Mouse (Mus musculus) adrenal gland, postnatal 25 days (tissue): ENCODE measurements around the gene Filip1. TPM values are rescaled to one million over a fixed set of nuclear protein-coding genes. Genes with fewer than 3 reads are reported as not detected.

Experiments used
- DNase-seq: peaks from one replicate; pipeline ENCODE4 v3.0.0; 2021; ENCODE audit warnings: mixed read lengths
- total RNA-seq: library from RNA; stranded (reverse); gene quantifications from 2 replicates; pipeline ENCODE4 v1.2.3, GENCODE M21; 2021

Filip1 gene
- total RNA-seq, 1 experiment from 2014 or later, result 108 TPM

DNA sequence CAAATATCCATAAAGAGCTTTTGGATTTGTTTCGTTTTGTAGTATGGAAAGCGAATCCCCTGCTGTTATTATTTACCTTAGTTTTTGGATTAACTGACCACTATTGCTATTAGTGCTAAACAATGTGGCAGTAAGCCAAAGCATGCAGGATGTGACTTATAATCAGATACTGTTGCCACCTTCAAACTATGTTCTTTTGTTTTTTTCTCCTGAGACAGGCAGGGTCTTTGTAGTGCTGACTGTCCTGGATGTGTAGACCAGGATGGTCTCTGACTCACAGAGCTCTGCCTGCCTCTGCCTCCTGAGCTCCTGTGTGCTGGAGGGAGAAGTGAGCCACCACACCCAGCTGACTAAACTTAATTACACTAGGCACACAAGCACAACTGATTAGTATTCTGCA, 33.4 kb downstream of the Filip1 start:
- DNase-seq, result no peak

GRCm38 (mm10) chr9:79978228-79979024, 34.2 kb downstream of the Filip1 start:
- DNase-seq, result no peak

DNA sequence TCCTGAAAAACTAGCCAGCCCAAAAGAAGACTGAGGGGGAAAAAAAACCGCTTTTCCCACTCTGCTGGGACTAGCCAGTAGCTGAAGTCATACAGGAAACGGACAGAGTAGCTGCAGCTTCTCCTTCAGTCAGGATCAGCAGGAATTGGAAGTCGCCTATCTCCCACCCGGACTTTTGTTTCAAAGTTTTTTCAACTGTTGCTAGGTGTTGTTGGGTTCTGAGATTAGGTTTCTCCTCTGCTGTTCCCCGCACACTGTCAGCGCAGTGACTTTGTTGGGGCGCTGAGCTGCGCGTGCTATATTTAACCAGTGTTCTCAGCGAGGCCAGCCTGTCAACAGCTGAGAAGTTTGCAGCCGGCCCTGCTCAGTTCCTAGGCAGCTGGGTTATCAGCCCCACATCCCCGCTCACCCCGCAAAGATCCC, 35.1 kb downstream of the Filip1 start:
- DNase-seq, result peak; percentile 62

GRCm38 (mm10) chr9:79976789-79977188, 35.9 kb downstream of the Filip1 start:
- peak; percentile 45 for DNase-seq

DNA sequence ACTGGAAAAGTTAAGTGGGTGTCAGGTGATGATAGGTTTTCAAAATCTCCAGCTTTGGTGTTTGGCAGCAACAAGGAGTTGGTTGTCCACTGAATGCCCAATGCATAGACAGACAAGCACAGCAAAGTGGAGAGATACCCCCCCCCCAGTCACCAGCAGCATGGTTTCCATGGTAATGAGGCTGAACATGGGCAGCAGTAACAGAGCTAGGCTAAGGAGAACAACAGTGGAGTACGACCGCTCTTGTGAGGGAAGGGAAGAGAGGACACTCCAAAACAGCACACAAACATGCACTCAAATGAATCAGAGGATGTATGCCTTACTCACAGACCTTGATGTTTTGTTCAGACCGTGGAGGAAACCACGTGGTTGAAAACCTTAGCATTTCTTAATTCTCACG, 37.5 kb downstream of the Filip1 start:
- DNase-seq, result no peak

- DNase-seq, result no peak
Measured at GRCm38 (mm10) chr9:79973582-79973981, 39.1 kb downstream of the Filip1 start.

DNA sequence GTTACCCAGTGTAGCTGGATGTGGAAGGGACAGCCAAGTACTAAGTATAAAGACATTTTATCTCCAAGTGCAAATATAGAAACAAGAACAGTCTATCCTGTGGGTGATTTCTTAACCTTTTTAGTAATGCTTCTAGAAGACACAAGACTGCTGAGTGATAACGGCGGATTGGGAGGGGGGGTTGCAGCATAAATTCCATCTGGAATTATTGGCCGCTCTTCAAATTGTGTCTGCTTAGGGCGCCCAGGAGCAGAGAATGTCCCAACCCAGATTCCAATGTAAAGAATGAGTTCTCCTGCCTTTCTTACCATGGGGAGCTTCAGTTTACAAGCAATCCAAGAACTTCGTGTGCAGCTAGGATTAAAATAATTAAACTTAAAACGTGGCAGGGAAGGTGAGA, 39.9 kb downstream of the Filip1 start:
- DNase-seq, result no peak

DNA sequence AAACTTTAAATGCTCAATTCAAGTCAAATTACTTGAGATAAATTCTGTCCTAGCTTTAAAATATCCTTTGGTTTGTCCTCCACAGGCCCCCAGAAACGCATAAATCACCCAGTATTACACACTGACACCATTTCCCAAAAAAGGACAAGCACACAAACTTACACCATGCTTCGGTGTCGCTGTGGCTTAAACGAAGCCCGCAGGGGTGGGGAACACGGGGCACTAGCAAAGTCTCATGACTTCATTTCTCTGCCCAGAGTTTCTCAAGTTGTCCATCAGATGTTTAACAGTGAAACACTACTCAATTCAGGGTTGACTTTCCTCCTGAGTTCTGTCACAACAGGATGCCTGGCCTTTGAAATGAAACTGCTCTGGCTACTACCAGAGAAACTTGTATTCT, 41.0 kb downstream of the Filip1 start:
- DNase-seq, result no peak

DNA sequence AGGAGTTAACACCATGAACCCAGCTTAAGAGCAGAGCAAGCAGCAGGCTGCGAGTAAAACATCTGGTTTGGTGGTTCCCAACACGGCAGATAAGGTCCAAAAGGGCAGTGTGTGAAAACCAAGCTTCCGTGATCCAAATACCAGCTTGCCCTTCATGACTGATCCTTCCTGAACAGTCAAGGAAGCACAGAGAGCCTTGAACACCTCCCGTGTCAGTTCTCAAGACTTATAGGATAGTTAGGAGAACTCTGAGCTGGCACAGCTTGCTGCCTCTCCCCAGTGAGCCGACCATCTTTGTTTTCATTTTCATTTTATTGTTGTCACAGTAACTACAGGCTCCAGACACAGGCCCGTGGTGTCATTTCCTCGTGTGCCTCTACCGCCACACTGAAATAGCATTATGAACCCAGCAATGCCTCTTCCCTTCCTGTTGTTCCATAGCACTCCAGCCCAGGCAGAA, 42.0 kb downstream of the Filip1 start:
- DNase-seq, result no peak

DNA sequence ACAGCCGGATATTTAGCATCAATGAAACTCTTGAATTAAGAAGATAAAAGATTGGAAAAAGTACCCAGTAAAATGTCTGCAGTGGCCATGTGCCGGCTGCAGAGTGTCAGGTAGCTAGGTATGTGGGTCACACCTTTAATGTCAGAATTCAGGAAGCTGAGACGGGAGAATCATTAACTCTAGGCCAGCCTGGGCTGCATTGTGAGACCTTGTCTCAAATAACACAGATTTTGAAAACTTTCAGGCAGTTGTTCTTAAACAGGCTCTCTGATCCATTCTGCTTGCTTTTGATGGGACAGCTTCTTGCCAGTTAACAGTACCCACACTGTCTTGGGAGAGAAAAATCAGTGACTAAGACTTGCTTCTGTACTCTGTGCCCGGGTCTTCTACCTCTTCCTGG, 43.1 kb downstream of the Filip1 start:
- DNase-seq, result no peak

DNA sequence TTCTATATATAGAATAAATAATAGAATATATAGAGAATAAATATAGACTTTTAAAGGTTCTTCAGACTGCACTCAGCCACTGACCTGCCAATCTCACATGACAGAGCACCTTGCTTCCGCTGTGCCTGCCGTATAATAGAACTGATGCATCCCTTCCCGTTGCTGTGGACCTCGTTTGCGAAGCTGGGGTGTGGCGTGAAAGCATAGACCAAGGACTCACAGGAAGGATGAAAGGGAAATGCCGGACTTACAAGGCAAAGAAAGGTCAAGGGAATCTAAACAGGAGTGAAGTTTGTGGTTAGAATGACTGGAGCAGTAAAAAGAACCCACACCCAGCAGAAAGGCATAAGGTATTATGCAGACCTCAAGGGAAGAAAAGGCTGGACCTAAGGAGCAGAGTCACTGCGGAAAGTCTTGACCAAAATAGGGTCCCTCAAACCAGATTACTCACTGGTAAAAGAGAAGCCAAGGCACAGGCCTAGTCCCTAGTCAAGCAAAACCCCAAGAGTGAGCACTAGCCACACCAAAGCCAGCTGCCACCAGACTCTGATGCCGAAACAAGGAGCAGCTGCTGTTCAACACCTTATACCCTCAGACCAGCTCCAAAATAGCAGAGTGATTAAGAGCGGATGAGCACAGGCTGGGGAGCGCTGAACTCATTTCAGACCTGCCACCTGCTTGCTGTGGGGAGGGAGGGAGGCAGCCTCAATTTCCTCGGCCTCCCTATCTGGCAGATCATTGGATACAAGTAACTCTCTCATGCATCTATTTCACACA, 45.8 kb downstream of the Filip1 start:
- DNase-seq, result no peak

DNA sequence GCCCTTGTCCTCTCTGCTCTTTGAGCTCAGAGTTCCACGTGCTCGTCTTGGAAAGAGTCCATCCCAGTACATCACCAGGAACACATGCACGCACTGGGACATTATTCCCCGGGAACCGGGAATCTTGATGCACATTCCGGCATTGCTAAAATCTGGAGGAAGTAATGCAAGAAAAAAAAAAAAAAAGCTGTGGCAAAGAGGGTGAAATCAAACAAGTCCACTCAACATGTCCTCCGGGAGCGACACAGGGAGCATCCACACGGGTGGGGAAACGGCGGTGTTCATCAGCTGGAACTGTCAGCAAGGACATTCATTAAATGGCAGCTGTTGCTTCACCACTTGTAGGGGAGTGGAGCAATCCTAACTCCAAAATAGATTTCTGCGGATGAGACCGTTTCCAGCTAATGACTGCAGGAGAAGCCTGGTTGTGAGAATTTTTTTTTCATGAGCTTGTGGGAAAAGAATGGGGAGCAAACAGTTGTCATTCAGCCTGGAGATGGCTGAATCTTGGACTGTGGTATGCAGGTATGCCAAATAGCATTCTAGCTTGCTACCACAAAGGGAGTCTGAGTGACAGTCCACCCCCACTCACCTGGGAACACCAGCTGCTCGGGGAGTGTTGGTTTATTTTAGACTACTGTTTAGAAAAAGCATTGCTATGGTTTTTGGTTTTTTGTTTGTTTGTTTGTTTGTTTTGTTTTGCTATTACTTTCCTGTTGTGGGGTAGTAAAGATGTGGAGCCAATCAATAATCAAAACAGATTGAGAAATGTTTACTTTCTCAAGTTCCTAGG, 46.9 kb downstream of the Filip1 start:
- DNase-seq, result peak; percentile 38

DNA sequence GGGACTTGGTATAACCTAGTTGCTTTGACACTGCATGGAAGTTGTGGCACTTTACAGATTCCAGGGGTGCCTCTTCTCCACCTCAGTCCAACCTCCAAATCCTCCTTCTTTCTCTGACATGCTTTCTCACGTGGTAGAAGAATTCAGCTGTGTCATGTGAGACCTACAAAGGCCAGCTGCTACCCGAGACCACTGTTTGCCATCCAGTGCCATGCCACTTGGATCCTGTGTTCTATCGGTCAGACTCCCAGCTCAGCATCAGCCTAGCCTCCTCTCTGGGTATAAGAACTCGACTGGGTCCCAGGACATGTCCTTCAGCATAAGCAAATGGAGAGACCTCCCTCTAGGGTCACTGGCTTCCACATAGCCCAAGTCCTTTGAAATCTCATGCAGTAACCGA, 47.6 kb downstream of the Filip1 start:
- DNase-seq, result no peak

DNA sequence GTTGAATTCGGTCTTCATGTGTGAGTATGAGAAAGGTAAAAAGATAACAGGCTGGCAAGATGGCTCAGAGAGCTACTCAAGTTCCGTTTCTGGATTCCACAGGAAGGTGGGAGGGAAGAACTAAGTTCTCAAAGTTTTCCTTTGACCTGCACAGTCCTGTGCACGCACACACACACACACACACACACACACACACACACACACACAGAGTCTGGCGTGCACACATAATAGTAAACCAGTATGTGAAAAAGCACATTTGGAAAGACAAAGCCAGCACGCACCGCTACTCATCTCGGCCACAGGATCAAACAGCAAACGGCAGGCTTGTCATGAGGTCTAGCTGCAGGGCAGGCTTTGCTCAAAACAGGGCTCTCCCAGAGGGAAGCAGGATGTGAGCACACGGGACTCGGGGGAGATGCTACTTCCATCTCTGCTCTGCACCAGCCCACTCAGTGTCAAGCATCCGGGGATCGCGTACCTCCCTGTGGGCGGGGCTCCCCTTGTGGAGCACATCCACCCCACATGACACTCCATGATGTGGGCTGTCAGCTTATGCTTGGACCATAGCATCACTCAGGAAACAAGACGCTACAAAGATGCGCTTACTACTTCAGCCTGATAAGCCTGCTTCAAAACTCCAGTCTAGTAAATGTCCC, 50.9 kb downstream of the Filip1 start:
- DNase-seq, result peak; percentile 37

DNA sequence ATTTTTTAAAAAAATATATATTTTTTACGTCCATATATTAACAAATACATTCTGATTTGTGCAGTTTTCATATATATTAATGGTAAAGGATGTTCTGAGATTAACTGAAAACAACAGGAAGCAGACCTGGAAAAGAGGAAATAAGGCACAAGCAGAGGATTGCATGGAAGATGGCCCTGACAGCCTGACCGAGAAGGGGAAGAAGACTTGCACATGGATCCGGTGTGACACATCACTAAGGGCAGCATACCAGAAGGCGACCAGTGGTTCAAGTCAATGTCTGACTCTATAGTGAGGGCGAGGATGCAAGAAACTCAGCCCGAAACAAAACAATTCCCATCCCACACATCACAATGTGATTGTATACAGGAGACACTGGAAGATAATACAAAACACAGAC, 52.2 kb downstream of the Filip1 start:
- DNase-seq, result no peak

GRCm38 (mm10) chr9:79958395-79958794, 54.3 kb downstream of the Filip1 start:
- no peak for DNase-seq

DNA sequence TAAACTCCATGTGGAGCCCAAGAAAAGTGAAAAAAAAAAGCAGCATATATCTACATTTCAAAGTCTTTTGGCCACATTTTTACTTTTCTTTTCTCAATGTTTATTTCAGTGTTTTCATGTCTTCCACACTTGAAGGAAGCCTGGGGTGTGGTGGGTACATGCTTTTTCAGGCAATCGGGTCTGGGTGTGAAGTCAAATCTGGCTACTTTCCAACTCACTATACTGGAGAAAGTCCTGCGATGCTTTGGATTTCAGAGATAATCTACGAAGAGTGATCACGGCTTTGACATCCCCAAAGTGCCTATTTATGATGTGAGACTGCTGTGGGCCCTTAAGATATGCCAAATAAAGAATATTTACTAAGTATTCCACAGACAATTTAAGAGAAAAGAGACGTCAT, 57.7 kb downstream of the Filip1 start:
- DNase-seq, result no peak

- no peak for DNase-seq
Measured at GRCm38 (mm10) chr9:79951984-79952383, 60.7 kb downstream of the Filip1 start.

GRCm38 (mm10) chr9:79951339-79951738, 61.3 kb downstream of the Filip1 start:
- DNase-seq, result no peak

GRCm38 (mm10) chr9:79950666-79951065, 62.0 kb downstream of the Filip1 start:
- DNase-seq, result no peak

- no peak for DNase-seq
Measured at GRCm38 (mm10) chr9:79950038-79950437, 62.6 kb downstream of the Filip1 start.

DNA sequence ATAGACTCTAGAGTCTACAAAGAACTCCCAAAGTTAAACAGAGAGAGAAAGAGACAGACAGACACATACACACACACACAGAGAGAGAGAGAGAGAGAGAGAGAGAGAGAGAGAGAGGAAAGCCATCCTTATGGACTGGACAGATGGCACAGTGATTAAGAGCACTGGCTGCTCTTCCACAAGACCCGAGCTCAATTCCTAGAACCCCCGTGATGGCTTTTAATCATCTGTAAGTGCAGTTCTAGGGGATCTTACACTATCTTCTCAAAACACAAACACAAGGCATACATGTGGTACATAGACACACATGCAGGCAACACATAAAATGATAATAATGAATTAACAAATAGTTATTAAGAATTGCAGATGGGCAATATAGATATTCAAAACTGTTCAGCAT, 64.3 kb downstream of the Filip1 start:
- DNase-seq, result no peak
